Mouse (Mus musculus) stomach, postnatal 0 days (tissue): Measurements from ENCODE around the gene Tmem81. TPM values are rescaled to one million over a fixed set of nuclear protein-coding genes. Genes with fewer than 3 reads are reported as not detected.
"Not testable (repeated sequence)": the region's sequence is repeated elsewhere in the genome, so short reads cannot be mapped to it uniquely, and the experiment has no call there.

ENCODE experiments used
- ATAC-seq: fragments of 200-750 bp; cut with Nextera tagmentation; 2 replicates; pipeline ENCODE4 v1.8.0; 2017; ENCODE audit not compliant: low FRiP score, low TSS enrichment
- DNase-seq: peaks from one replicate; pipeline ENCODE4 v3.0.0-alpha.2; 2016; ENCODE audit warnings: low spot score
- H3K27ac ChIP-seq: fragments of 300-500 bp; sonication (generic); replicated peaks from 2 replicates; pipeline ENCODE4 v1.5.1; 2014; ENCODE audit warnings: mild to moderate bottlenecking, control low read depth
- H3K27me3 ChIP-seq: fragments of 300-500 bp; sonication (generic); 2 replicates; pipeline ENCODE4 v1.6.1; 2014; ENCODE audit warnings: low read length; ENCODE audit not compliant: control insufficient read depth, insufficient read depth
- H3K36me3 ChIP-seq: fragments of 300-500 bp; sonication (generic); 2 replicates; pipeline ENCODE4 v1.6.1; 2014; ENCODE audit warnings: low read length, mixed read lengths; ENCODE audit not compliant: control insufficient read depth, insufficient read depth
- H3K4me1 ChIP-seq: fragments of 300-500 bp; sonication (generic); replicated peaks from 2 replicates; pipeline ENCODE4 v1.6.1; 2014; ENCODE audit warnings: antibody characterized with exemption; ENCODE audit not compliant: control insufficient read depth, insufficient read depth
- H3K4me2 ChIP-seq: fragments of 300-500 bp; sonication (generic); replicated peaks from 2 replicates; pipeline ENCODE4 v1.6.1; 2014; ENCODE audit warnings: low read depth, mild to moderate bottlenecking, control low read depth, moderate library complexity
- H3K4me3 ChIP-seq: fragments of 300-500 bp; sonication (generic); 2 replicates; pipeline ENCODE4 v1.5.1; 2014; ENCODE audit warnings: low read depth, low read length, control low read depth
- H3K9ac ChIP-seq: fragments of 300-500 bp; sonication (generic); 2 replicates; pipeline ENCODE4 v1.6.1; 2014; ENCODE audit warnings: mild to moderate bottlenecking, low read length, control low read depth, mixed read lengths
- H3K9me3 ChIP-seq: fragments of 300-500 bp; sonication (generic); 2 replicates; pipeline ENCODE4 v1.6.1; 2016; ENCODE audit warnings: low read length; ENCODE audit not compliant: control insufficient read depth
- CTCF ChIP-seq: IDR thresholded peaks from 2 replicates; pipeline ENCODE4 v1.5.1; 2016; ENCODE audit warnings: antibody characterized with exemption, low read depth, mild to moderate bottlenecking, moderate library complexity
- EP300 ChIP-seq: optimal IDR thresholded peaks from 2 replicates; pipeline ENCODE3; 2016; ENCODE audit warnings: antibody characterized with exemption
- WGBS: fragments of 180-500 bp; shearing (Covaris S2); extraction: QIAGEN DNeasy Blood & Tissue Kit; methylation state at CpG from one replicate; pipeline ENCODE4 v1.1.7; 2014; 5-methylcytosine and 5-hydroxymethylcytosine counted together
- polyA plus RNA-seq: library from polyadenylated mRNA; unstranded; fragments of >200 nt; fragmentation: Nextera tagmentation; extraction: Ambion mirVana; gene quantifications from 2 replicates; pipeline ENCODE4 v1.2.1, GENCODE M21; 2015

Tmem81 gene
- polyA plus RNA-seq = 0.56 and 0.76 TPM in 2 replicates

- Histone ChIP-seq H3K9ac (no peak within 1 kb of the TSS), H3K4me3 (no peak within 1 kb of the TSS), H3K27me3 (no peaks in the 10 kb centered on the region), H3K4me1 (no peaks in the 10 kb centered on the region), H3K4me2 (no peak within 1 kb of the TSS), H3K9me3 (no peaks in the 10 kb centered on the region), H3K27ac (no peak within 1 kb of the TSS), H3K36me3 (peaks cover 24% of the 10 kb centered on the region)
- ATAC-seq (no peak), DNase-seq (no peak)
- TF ChIP-seq CTCF = no peak
- no peak for TF ChIP-seq EP300
- 91% methylated on average over 7 of the region's 7 CpGs for WGBS
Measured at GRCm38 (mm10) chr1:132506058-132506457, at the start of gene Tmem81. TSS of gene Tmem81 (plus strand) at chr1:132506230.

- Histone ChIP-seq H3K4me1 (no peaks in the 10 kb centered on the region), H3K4me2 (no peak overlapping the region), H3K27me3 (no peaks in the 10 kb centered on the region), H3K9me3 (no peaks in the 10 kb centered on the region), H3K27ac (no peak overlapping the region), H3K4me3 (no peak overlapping the region), H3K36me3 (peaks cover 6% of the 10 kb centered on the region; the same call in 1 of the 2 replicates), H3K9ac (no peak overlapping the region)
- TF ChIP-seq EP300 (no peak), CTCF (no peak)
- DNase-seq = no peak
- WGBS = 80% methylated on average over 5 of the region's 5 CpGs
- ATAC-seq = no peak
Measured at GRCm38 (mm10) chr1:132464651-132465050, 41.4 kb upstream of the Tmem81 start.

GRCm38 (mm10) chr1:132468926-132469325 is 37.1 kb upstream of the Tmem81 start:
- H3K27ac ChIP-seq = no peak overlapping the region
- TF ChIP-seq EP300 (no peak), CTCF (no peak)
- H3K9ac ChIP-seq = no peak overlapping the region
- H3K4me1 ChIP-seq = no peaks in the 10 kb centered on the region
- peaks cover 3% of the 10 kb centered on the region; the same call in 1 of the 2 replicates for H3K36me3 ChIP-seq
- H3K27me3 ChIP-seq = no peaks in the 10 kb centered on the region
- no peaks in the 10 kb centered on the region for H3K9me3 ChIP-seq
- H3K4me2 ChIP-seq = no peak overlapping the region
- ATAC-seq (no peak), DNase-seq (no peak)
- no peak overlapping the region for H3K4me3 ChIP-seq

- Histone ChIP-seq H3K4me2 (no peak overlapping the region), H3K27ac (no peak overlapping the region), H3K9me3 (no peaks in the 10 kb centered on the region), H3K27me3 (no peaks in the 10 kb centered on the region), H3K9ac (no peak overlapping the region), H3K4me3 (no peak overlapping the region), H3K4me1 (no peaks in the 10 kb centered on the region), H3K36me3 (no peaks in the 10 kb centered on the region)
- WGBS = 91% methylated on average over 7 of the region's 7 CpGs
- ATAC-seq (no peak), DNase-seq (no peak)
- TF ChIP-seq EP300 (no peak), CTCF (peak; percentile 43; the same call in 1 of the 2 replicates)
Measured at GRCm38 (mm10) chr1:132469519-132469918, 36.5 kb upstream of the Tmem81 start.

GRCm38 (mm10) chr1:132470031-132470430 is 36.0 kb upstream of the Tmem81 start:
- not testable (repeated sequence) for H3K4me1 ChIP-seq, H3K27me3 ChIP-seq, ATAC-seq, DNase-seq, H3K36me3 ChIP-seq, H3K27ac ChIP-seq, H3K9me3 ChIP-seq, H3K4me2 ChIP-seq, H3K9ac ChIP-seq, H3K4me3 ChIP-seq
- 63% methylated on average over 1 of the region's 1 CpGs for WGBS

GRCm38 (mm10) chr1:132471032-132471431 is 35.0 kb upstream of the Tmem81 start:
- no peak for TF ChIP-seq CTCF
- no peak for TF ChIP-seq EP300
- no peak overlapping the region for H3K4me3 ChIP-seq
- no peak overlapping the region for H3K27ac ChIP-seq
- ATAC-seq (no peak), DNase-seq (no peak)
- no peaks in the 10 kb centered on the region for H3K9me3 ChIP-seq
- H3K9ac ChIP-seq = no peak overlapping the region
- H3K36me3 ChIP-seq = no peaks in the 10 kb centered on the region
- WGBS = 84% methylated on average over 2 of the region's 2 CpGs
- H3K27me3 ChIP-seq = no peaks in the 10 kb centered on the region
- H3K4me1 ChIP-seq = no peaks in the 10 kb centered on the region
- H3K4me2 ChIP-seq = no peak overlapping the region
